Mouse (Mus musculus): ENCODE measurements around the gene Arcn1.

DNA sequence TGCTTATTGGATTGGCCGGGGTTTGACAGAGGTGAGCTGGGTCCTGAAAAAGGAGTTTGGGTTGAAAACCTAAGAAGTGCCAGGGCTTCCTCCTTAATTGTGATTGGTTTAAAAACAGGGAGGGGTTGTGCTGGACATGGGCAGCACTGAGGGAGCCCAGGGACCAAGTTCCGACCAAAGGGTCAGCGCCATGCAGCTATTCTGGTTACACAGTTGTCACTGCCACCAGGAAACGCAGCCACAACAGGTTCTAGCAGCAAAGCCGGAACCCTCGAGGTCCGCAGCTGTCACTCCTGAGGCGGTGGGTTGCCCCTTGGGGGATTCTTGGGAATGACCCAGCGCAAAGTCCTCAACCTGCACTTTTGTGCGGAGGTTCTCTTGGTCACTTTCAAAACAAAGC is 37.0 kb upstream of the Arcn1 start:
- no peak for TF ChIP-seq POLR2A (IDR thresholded peaks at IDR 0.05; ENCODE audit: borderline replicate concordance, extremely low read depth, insufficient read depth, insufficient read length, poor library complexity, severe bottlenecking)
- TF ChIP-seq CTCF (IDR thresholded peaks at IDR 0.05; ENCODE audit: borderline replicate concordance, extremely low read depth, insufficient read depth, insufficient read length), result no peak

All from brain, embryonic 14.5 days (tissue).